Mouse (Mus musculus): ENCODE measurements at regions not wholly inside any gene's neighbourhood (a gene's known extent, or its start where the extent isn't known, plus 50 kb on each side); places are given as distances from the start of the nearest gene placed in this dataset.
"Not testable (repeated sequence)": the region's sequence is repeated elsewhere in the genome, so short reads cannot be mapped to it uniquely, and the experiment has no call there.

- ATAC-seq (ENCODE audit: insufficient read depth, low read depth) (no peak), DNase-seq (ENCODE audit: low spot score) (no peak)
- Histone ChIP-seq H3K36me3 (replicated peaks; ENCODE audit: control insufficient read depth, insufficient read depth, low read length) (no peaks in the 10 kb centered on the region), H3K4me2 (ENCODE audit: low read depth, low read length) (no peak overlapping the region), H3K27ac (ENCODE audit: low read depth) (no peak overlapping the region), H3K4me1 (ENCODE audit: control insufficient read depth, insufficient read depth) (no peaks in the 10 kb centered on the region), H3K4me3 (ENCODE audit: low read depth, low read length) (no peak overlapping the region), H3K9ac (replicated peaks; ENCODE audit: low read depth, low read length) (no peak overlapping the region), H3K27me3 (ENCODE audit: control insufficient read depth, insufficient read depth, low read length) (no peaks in the 10 kb centered on the region), H3K9me3 (replicated peaks; ENCODE audit: control insufficient read depth, low read length) (no peaks in the 10 kb centered on the region)
- no peak for TF ChIP-seq CTCF (IDR thresholded peaks at IDR 0.05; ENCODE audit: low read depth)
- TF ChIP-seq EP300 (IDR thresholded peaks at IDR 0.05; ENCODE audit: low read depth), result no peak
- 88% methylated on average over 3 of the region's 3 CpGs for WGBS
Measured at GRCm38 (mm10) chr10:57313799-57314198, 172.4 kb upstream of the Hsf2 start.

- no peak overlapping the region for H3K4me3 ChIP-seq (ENCODE audit: low read depth, low read length)
- no peak overlapping the region for H3K4me2 ChIP-seq (ENCODE audit: low read depth, low read length)
- no peaks in the 10 kb centered on the region for H3K27me3 ChIP-seq (ENCODE audit: control insufficient read depth, insufficient read depth, low read length)
- no peak overlapping the region for H3K27ac ChIP-seq (ENCODE audit: low read depth)
- TF ChIP-seq CTCF (IDR thresholded peaks at IDR 0.05; ENCODE audit: low read depth) (peak; percentile 58), EP300 (IDR thresholded peaks at IDR 0.05; ENCODE audit: low read depth) (no peak)
- DNase-seq (ENCODE audit: low spot score) (peak; percentile 28), ATAC-seq (ENCODE audit: insufficient read depth, low read depth) (no peak)
- H3K36me3 ChIP-seq (replicated peaks; ENCODE audit: control insufficient read depth, insufficient read depth, low read length), result no peaks in the 10 kb centered on the region
- no peak overlapping the region for H3K9ac ChIP-seq (replicated peaks; ENCODE audit: low read depth, low read length)
- no peaks in the 10 kb centered on the region for H3K9me3 ChIP-seq (replicated peaks; ENCODE audit: control insufficient read depth, low read length)
- no peaks in the 10 kb centered on the region for H3K4me1 ChIP-seq (ENCODE audit: control insufficient read depth, insufficient read depth)
Measured at GRCm38 (mm10) chr10:57317067-57317466, 169.1 kb upstream of the Hsf2 start.

- WGBS, result 29% methylated on average over 2 of the region's 2 CpGs
- H3K27me3 ChIP-seq (ENCODE audit: control insufficient read depth, insufficient read depth, low read length), result no peaks in the 10 kb centered on the region
- H3K27ac ChIP-seq (ENCODE audit: low read depth), result no peak overlapping the region
- DNase-seq (ENCODE audit: low spot score) (no peak), ATAC-seq (ENCODE audit: insufficient read depth, low read depth) (no peak)
- H3K9me3 ChIP-seq (replicated peaks; ENCODE audit: control insufficient read depth, low read length), result no peaks in the 10 kb centered on the region
- H3K9ac ChIP-seq (replicated peaks; ENCODE audit: low read depth, low read length), result no peak overlapping the region
- no peaks in the 10 kb centered on the region for H3K36me3 ChIP-seq (replicated peaks; ENCODE audit: control insufficient read depth, insufficient read depth, low read length)
- TF ChIP-seq CTCF (IDR thresholded peaks at IDR 0.05; ENCODE audit: low read depth) (no peak), EP300 (IDR thresholded peaks at IDR 0.05; ENCODE audit: low read depth) (no peak)
- no peaks in the 10 kb centered on the region for H3K4me1 ChIP-seq (ENCODE audit: control insufficient read depth, insufficient read depth)
- no peak overlapping the region for H3K4me3 ChIP-seq (ENCODE audit: low read depth, low read length)
- no peak overlapping the region for H3K4me2 ChIP-seq (ENCODE audit: low read depth, low read length)
Measured at GRCm38 (mm10) chr10:57319171-57319570, 167.0 kb upstream of the Hsf2 start.

- H3K27ac ChIP-seq (ENCODE audit: low read depth), result no peak overlapping the region
- no peaks in the 10 kb centered on the region for H3K4me1 ChIP-seq (ENCODE audit: control insufficient read depth, insufficient read depth)
- no peaks in the 10 kb centered on the region for H3K9me3 ChIP-seq (replicated peaks; ENCODE audit: control insufficient read depth, low read length)
- no peaks in the 10 kb centered on the region for H3K36me3 ChIP-seq (replicated peaks; ENCODE audit: control insufficient read depth, insufficient read depth, low read length)
- TF ChIP-seq CTCF (IDR thresholded peaks at IDR 0.05; ENCODE audit: low read depth), result no peak
- no peak for TF ChIP-seq EP300 (IDR thresholded peaks at IDR 0.05; ENCODE audit: low read depth)
- no peak for ATAC-seq (ENCODE audit: insufficient read depth, low read depth)
- no peak overlapping the region for H3K4me2 ChIP-seq (ENCODE audit: low read depth, low read length)
- H3K4me3 ChIP-seq (ENCODE audit: low read depth, low read length), result no peak overlapping the region
- no peak for DNase-seq (ENCODE audit: low spot score)
- 74% methylated on average over 2 of the region's 2 CpGs for WGBS
- no peak overlapping the region for H3K9ac ChIP-seq (replicated peaks; ENCODE audit: low read depth, low read length)
- H3K27me3 ChIP-seq (ENCODE audit: control insufficient read depth, insufficient read depth, low read length), result no peaks in the 10 kb centered on the region
Measured at GRCm38 (mm10) chr10:57322717-57323424, 163.3 kb upstream of the Hsf2 start.

- H3K9ac ChIP-seq (replicated peaks; ENCODE audit: low read depth, low read length), result no peak overlapping the region
- no peak for TF ChIP-seq EP300 (IDR thresholded peaks at IDR 0.05; ENCODE audit: low read depth)
- TF ChIP-seq CTCF (IDR thresholded peaks at IDR 0.05; ENCODE audit: low read depth), result no peak
- WGBS, result 47% methylated on average over 1 of the region's 1 CpGs
- no peaks in the 10 kb centered on the region for H3K36me3 ChIP-seq (replicated peaks; ENCODE audit: control insufficient read depth, insufficient read depth, low read length)
- ATAC-seq (ENCODE audit: insufficient read depth, low read depth) (no peak), DNase-seq (ENCODE audit: low spot score) (no peak)
- H3K9me3 ChIP-seq (replicated peaks; ENCODE audit: control insufficient read depth, low read length), result no peaks in the 10 kb centered on the region
- no peak overlapping the region for H3K4me3 ChIP-seq (ENCODE audit: low read depth, low read length)
- no peak overlapping the region for H3K27ac ChIP-seq (ENCODE audit: low read depth)
- no peaks in the 10 kb centered on the region for H3K4me1 ChIP-seq (ENCODE audit: control insufficient read depth, insufficient read depth)
- H3K4me2 ChIP-seq (ENCODE audit: low read depth, low read length), result no peak overlapping the region
- no peaks in the 10 kb centered on the region for H3K27me3 ChIP-seq (ENCODE audit: control insufficient read depth, insufficient read depth, low read length)
Measured at GRCm38 (mm10) chr10:57324226-57324625, 162.0 kb upstream of the Hsf2 start.

GRCm38 (mm10) chr10:57362781-57363180, 123.4 kb upstream of the Hsf2 start:
- not testable (repeated sequence) for H3K9ac ChIP-seq (replicated peaks; ENCODE audit: low read depth, low read length); DNase-seq (ENCODE audit: low spot score); H3K36me3 ChIP-seq (replicated peaks; ENCODE audit: control insufficient read depth, insufficient read depth, low read length); ATAC-seq (ENCODE audit: insufficient read depth, low read depth); H3K4me2 ChIP-seq (ENCODE audit: low read depth, low read length); H3K27ac ChIP-seq (ENCODE audit: low read depth); H3K4me3 ChIP-seq (ENCODE audit: low read depth, low read length); H3K4me1 ChIP-seq (ENCODE audit: control insufficient read depth, insufficient read depth); H3K27me3 ChIP-seq (ENCODE audit: control insufficient read depth, insufficient read depth, low read length); H3K9me3 ChIP-seq (replicated peaks; ENCODE audit: control insufficient read depth, low read length)
- WGBS, result 89% methylated on average over 1 of the region's 1 CpGs
